Mouse (Mus musculus): ENCODE results near the gene Tbrg1. TPM values are rescaled to one million over a fixed set of nuclear protein-coding genes. Genes with fewer than 3 reads are reported as not detected.

Gene Tbrg1
- polyA plus RNA-seq (2014; fragmentation: Nextera tagmentation; extraction: Ambion mirVana), result 128 TPM in 2 replicates

DNA sequence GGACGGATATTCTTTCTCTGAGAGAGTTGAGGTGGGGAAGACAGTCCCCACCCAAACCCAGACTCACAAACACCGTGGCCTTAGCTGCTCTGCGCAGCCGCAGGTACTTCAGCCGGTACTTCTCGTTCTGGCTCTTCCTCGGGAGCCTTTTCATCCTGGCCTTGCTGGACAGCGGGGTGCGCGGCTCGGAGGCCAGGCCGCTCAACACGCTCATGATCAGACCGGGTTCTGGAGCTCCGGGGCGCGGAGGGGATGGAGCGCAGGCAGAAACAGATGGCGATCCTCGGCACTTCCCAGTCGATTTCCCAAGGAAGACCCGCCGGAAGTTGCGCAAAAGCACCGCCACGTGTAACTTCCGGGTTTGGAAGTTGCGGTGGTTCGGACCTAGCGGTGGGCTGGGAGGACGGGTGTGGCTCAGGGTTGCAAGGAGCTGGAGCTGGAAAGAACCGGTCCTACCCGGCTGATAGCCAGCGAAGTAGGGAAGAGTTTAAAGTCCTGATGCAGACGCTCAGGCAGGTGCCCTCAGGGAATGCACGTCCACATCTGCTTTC, at the start of gene Tbrg1:
TSS of gene Tbrg1 (minus strand) at position 382 of the 551 bp plus-strand sequence.
- no peaks in the 10 kb centered on the region for H3K9me3 ChIP-seq (ENCODE audit: control insufficient read depth, low read length)
- H3K9ac ChIP-seq (ENCODE audit: low read length), result peak within 1 kb of the TSS; percentile 85
- H3K4me3 ChIP-seq (ENCODE audit: low read depth, low read length), result peak within 1 kb of the TSS; percentile 75
- under 1% methylated on average over 36 of the region's 36 CpGs for WGBS
- H3K4me1 ChIP-seq (replicated peaks; ENCODE audit: control insufficient read depth, insufficient read depth, low read length), result no peaks in the 10 kb centered on the region; the same call in 1 of the 2 replicates
- peaks cover 2% of the 10 kb centered on the region; the same call in 1 of the 2 replicates for H3K36me3 ChIP-seq (ENCODE audit: control insufficient read depth, insufficient read depth, low read length)
- ATAC-seq (replicated peaks; ENCODE audit: low FRiP score) (peak; percentile 90), DNase-seq (ENCODE audit: low spot score) (peak; percentile 88)
- peak within 1 kb of the TSS; percentile 31; the same call in 1 of the 2 replicates for H3K27ac ChIP-seq (ENCODE audit: low read depth, low read length)
- H3K4me2 ChIP-seq (ENCODE audit: low read depth, low read length, severe bottlenecking), result peak within 1 kb of the TSS; percentile 63
- H3K27me3 ChIP-seq (ENCODE audit: control insufficient read depth, insufficient read depth, low read length), result no peaks in the 10 kb centered on the region

GRCm38 (mm10) chr9:37689970-37690686, 33.0 kb upstream of the Tbrg1 start:
- 40% methylated on average over 5 of the region's 5 CpGs for WGBS
- H3K4me3 ChIP-seq (ENCODE audit: low read depth, low read length), result no peak overlapping the region
- no peaks in the 10 kb centered on the region for H3K4me1 ChIP-seq (replicated peaks; ENCODE audit: control insufficient read depth, insufficient read depth, low read length)
- peak; percentile 72 for ATAC-seq (replicated peaks; ENCODE audit: low FRiP score)
- H3K27ac ChIP-seq (ENCODE audit: low read depth, low read length), result no peak overlapping the region
- no peak overlapping the region for H3K4me2 ChIP-seq (ENCODE audit: low read depth, low read length, severe bottlenecking)
- H3K9me3 ChIP-seq (ENCODE audit: control insufficient read depth, low read length), result no peaks in the 10 kb centered on the region
- H3K9ac ChIP-seq (ENCODE audit: low read length), result no peak overlapping the region
- no peaks in the 10 kb centered on the region for H3K36me3 ChIP-seq (ENCODE audit: control insufficient read depth, insufficient read depth, low read length)
- H3K27me3 ChIP-seq (ENCODE audit: control insufficient read depth, insufficient read depth, low read length), result no peaks in the 10 kb centered on the region
- no peak for DNase-seq (ENCODE audit: low spot score)

GRCm38 (mm10) chr9:37687941-37688303, 30.8 kb upstream of the Tbrg1 start:
- H3K4me2 ChIP-seq (ENCODE audit: low read depth, low read length, severe bottlenecking), result no peak overlapping the region
- WGBS, result 44% methylated on average over 3 of the region's 3 CpGs
- no peaks in the 10 kb centered on the region for H3K36me3 ChIP-seq (ENCODE audit: control insufficient read depth, insufficient read depth, low read length)
- no peak overlapping the region for H3K4me3 ChIP-seq (ENCODE audit: low read depth, low read length)
- DNase-seq (ENCODE audit: low spot score), result no peak
- H3K9ac ChIP-seq (ENCODE audit: low read length), result no peak overlapping the region
- H3K27ac ChIP-seq (ENCODE audit: low read depth, low read length), result no peak overlapping the region
- H3K27me3 ChIP-seq (ENCODE audit: control insufficient read depth, insufficient read depth, low read length), result no peaks in the 10 kb centered on the region
- no peaks in the 10 kb centered on the region for H3K9me3 ChIP-seq (ENCODE audit: control insufficient read depth, low read length)
- H3K4me1 ChIP-seq (replicated peaks; ENCODE audit: control insufficient read depth, insufficient read depth, low read length), result no peaks in the 10 kb centered on the region
- peak; percentile 27; the same call in 1 of the 2 replicates for ATAC-seq (replicated peaks; ENCODE audit: low FRiP score)

DNA sequence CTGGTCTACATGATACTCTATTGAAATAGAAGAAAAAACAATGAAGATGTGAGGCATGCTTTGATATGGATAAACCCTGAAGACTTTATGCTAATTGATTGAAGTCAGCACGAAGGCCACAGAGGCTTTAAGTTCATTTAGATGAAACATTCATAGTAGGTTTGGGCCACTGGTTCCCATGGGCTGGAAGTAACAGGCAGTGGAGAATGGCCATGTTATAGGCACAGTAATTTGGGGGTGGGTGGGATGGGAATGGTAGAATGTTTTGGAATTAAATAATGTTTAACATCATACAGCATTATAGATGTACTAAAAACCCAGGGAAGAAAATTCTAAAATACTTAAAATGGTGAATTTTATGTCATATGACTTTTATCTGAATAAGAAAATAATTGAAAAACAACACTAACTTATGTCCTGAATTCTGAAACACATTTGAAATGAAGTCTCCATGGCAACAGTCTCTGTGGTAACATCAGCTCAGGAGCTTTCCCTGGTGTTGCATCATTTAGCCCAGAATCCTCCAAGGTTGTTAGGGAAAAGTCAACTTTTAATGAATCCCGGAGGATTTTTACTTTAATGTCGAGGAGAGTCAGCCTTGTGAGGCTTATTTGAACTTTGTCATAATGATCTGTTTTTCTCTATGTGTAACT, 30.3 kb upstream of the Tbrg1 start:
- no peak overlapping the region for H3K4me3 ChIP-seq (ENCODE audit: low read depth, low read length)
- WGBS, result 81% methylated on average over 3 of the region's 3 CpGs
- DNase-seq (ENCODE audit: low spot score) (no peak), ATAC-seq (replicated peaks; ENCODE audit: low FRiP score) (no peak)
- H3K4me2 ChIP-seq (ENCODE audit: low read depth, low read length, severe bottlenecking), result no peak overlapping the region
- no peaks in the 10 kb centered on the region for H3K4me1 ChIP-seq (replicated peaks; ENCODE audit: control insufficient read depth, insufficient read depth, low read length)
- H3K9ac ChIP-seq (ENCODE audit: low read length), result no peak overlapping the region
- H3K27me3 ChIP-seq (ENCODE audit: control insufficient read depth, insufficient read depth, low read length), result no peaks in the 10 kb centered on the region
- H3K27ac ChIP-seq (ENCODE audit: low read depth, low read length), result no peak overlapping the region
- no peaks in the 10 kb centered on the region for H3K36me3 ChIP-seq (ENCODE audit: control insufficient read depth, insufficient read depth, low read length)
- H3K9me3 ChIP-seq (ENCODE audit: control insufficient read depth, low read length), result no peaks in the 10 kb centered on the region

GRCm38 (mm10) chr9:37681123-37681522, 24.0 kb upstream of the Tbrg1 start:
- Histone ChIP-seq H3K9ac (ENCODE audit: low read length) (no peak overlapping the region), H3K4me2 (ENCODE audit: low read depth, low read length, severe bottlenecking) (no peak overlapping the region), H3K9me3 (ENCODE audit: control insufficient read depth, low read length) (no peaks in the 10 kb centered on the region), H3K36me3 (ENCODE audit: control insufficient read depth, insufficient read depth, low read length) (no peaks in the 10 kb centered on the region), H3K27ac (ENCODE audit: low read depth, low read length) (no peak overlapping the region), H3K4me3 (ENCODE audit: low read depth, low read length) (no peak overlapping the region), H3K27me3 (ENCODE audit: control insufficient read depth, insufficient read depth, low read length) (no peaks in the 10 kb centered on the region), H3K4me1 (replicated peaks; ENCODE audit: control insufficient read depth, insufficient read depth, low read length) (no peaks in the 10 kb centered on the region)
- WGBS, result 97% methylated on average over 1 of the region's 1 CpGs
- DNase-seq (ENCODE audit: low spot score) (no peak), ATAC-seq (replicated peaks; ENCODE audit: low FRiP score) (no peak)

DNA sequence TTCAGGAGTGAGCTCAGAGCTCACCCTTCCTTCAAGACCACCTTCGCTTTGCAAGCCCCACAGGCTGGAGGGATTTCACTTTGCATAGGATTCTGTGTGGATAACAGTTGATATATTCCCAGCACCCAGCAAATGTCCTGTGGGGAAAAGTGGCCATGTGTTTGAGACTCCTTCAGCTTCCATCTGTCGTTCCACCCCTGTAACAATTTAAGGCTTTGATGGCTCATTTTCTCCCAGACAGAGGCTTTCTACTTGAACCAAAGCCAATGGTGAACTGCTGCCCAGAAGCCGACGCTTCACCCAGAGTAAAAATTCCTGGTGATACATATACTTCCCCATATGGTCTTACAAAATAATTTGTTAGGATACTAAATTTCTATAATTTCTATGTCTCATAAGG, 18.2 kb upstream of the Tbrg1 start:
- 88% methylated on average over 4 of the region's 4 CpGs for WGBS
- no peaks in the 10 kb centered on the region for H3K9me3 ChIP-seq (ENCODE audit: control insufficient read depth, low read length)
- H3K27me3 ChIP-seq (ENCODE audit: control insufficient read depth, insufficient read depth, low read length), result no peaks in the 10 kb centered on the region
- H3K4me1 ChIP-seq (replicated peaks; ENCODE audit: control insufficient read depth, insufficient read depth, low read length), result no peaks in the 10 kb centered on the region
- no peak overlapping the region for H3K4me3 ChIP-seq (ENCODE audit: low read depth, low read length)
- ATAC-seq (replicated peaks; ENCODE audit: low FRiP score) (no peak), DNase-seq (ENCODE audit: low spot score) (no peak)
- no peak overlapping the region for H3K9ac ChIP-seq (ENCODE audit: low read length)
- no peaks in the 10 kb centered on the region for H3K36me3 ChIP-seq (ENCODE audit: control insufficient read depth, insufficient read depth, low read length)
- H3K4me2 ChIP-seq (ENCODE audit: low read depth, low read length, severe bottlenecking), result no peak overlapping the region
- H3K27ac ChIP-seq (ENCODE audit: low read depth, low read length), result no peak overlapping the region

DNA sequence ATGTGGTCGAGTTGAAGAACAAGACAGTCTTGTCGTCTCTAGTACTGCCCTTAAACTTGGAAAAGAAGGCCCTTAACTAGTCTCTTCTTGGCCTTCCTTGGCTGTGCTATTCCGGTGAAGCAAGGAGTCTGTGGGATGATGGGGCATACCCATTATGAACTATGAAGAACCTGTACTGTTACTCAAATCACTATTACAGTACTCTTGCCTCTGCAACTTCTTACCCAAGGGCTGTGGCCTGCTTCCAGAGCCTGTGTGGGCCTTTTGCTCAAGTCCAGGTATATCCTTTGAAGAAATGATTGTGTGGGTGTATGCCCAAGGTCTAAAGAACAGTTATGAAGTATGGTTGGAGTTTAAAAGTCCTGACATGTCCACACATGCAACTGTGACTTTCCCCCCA, 13.1 kb upstream of the Tbrg1 start:
- Histone ChIP-seq H3K36me3 (ENCODE audit: control insufficient read depth, insufficient read depth, low read length) (no peaks in the 10 kb centered on the region), H3K4me1 (replicated peaks; ENCODE audit: control insufficient read depth, insufficient read depth, low read length) (no peaks in the 10 kb centered on the region), H3K4me3 (ENCODE audit: low read depth, low read length) (no peak overlapping the region), H3K27ac (ENCODE audit: low read depth, low read length) (no peak overlapping the region), H3K9ac (ENCODE audit: low read length) (no peak overlapping the region), H3K9me3 (ENCODE audit: control insufficient read depth, low read length) (no peaks in the 10 kb centered on the region), H3K4me2 (ENCODE audit: low read depth, low read length, severe bottlenecking) (no peak overlapping the region), H3K27me3 (ENCODE audit: control insufficient read depth, insufficient read depth, low read length) (no peaks in the 10 kb centered on the region)
- DNase-seq (ENCODE audit: low spot score), result no peak
- ATAC-seq (replicated peaks; ENCODE audit: low FRiP score), result no peak
- WGBS, result 89% methylated on average over 3 of the region's 3 CpGs

DNA sequence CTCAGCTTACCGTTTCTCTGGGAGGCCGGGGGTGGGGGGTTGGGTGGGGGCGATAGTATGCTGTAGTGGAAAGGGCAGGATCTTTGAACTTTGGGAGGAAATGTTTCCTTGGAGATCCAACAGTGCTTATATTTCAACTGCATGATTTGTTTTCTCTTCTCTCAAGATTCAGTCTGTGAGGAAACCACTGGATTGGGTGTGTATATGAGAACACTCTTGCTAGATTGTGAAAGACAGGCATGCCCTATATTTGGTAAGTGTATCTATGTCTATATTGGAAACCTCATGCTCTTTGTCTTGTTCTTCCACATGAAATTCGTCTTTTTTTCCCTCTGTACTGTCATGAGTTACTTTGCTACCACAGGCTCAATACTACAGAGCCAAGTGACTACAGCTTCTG, 12.6 kb upstream of the Tbrg1 start:
- Histone ChIP-seq H3K36me3 (ENCODE audit: control insufficient read depth, insufficient read depth, low read length) (no peaks in the 10 kb centered on the region), H3K27me3 (ENCODE audit: control insufficient read depth, insufficient read depth, low read length) (no peaks in the 10 kb centered on the region), H3K9ac (ENCODE audit: low read length) (no peak overlapping the region), H3K27ac (ENCODE audit: low read depth, low read length) (no peak overlapping the region), H3K9me3 (ENCODE audit: control insufficient read depth, low read length) (no peaks in the 10 kb centered on the region), H3K4me1 (replicated peaks; ENCODE audit: control insufficient read depth, insufficient read depth, low read length) (no peaks in the 10 kb centered on the region), H3K4me2 (ENCODE audit: low read depth, low read length, severe bottlenecking) (no peak overlapping the region), H3K4me3 (ENCODE audit: low read depth, low read length) (no peak overlapping the region)
- 81% methylated on average over 4 of the region's 4 CpGs for WGBS
- ATAC-seq (replicated peaks; ENCODE audit: low FRiP score) (no peak), DNase-seq (ENCODE audit: low spot score) (no peak)
